Mouse (Mus musculus) ES-E14 (cell line): ENCODE results near the gene Zg16. TPM values are rescaled to one million over a fixed set of nuclear protein-coding genes. Genes with fewer than 3 reads are reported as not detected.

Experiments used
- DNase-seq: peaks from one replicate; pipeline ENCODE4 v3.0.0-alpha.2; 2013; ENCODE audit warnings: low read depth, low spot score
- H3K27ac ChIP-seq: 2 replicates; pipeline ENCODE4 v1.5.1; 2012; ENCODE audit warnings: low read depth, mild to moderate bottlenecking, low read length, moderate library complexity, mixed read lengths; ENCODE audit not compliant: poor library complexity, insufficient read depth, severe bottlenecking
- H3K36me3 ChIP-seq: 2 replicates; pipeline ENCODE4 v1.6.1; 2012; ENCODE audit warnings: mild to moderate bottlenecking, low read length, moderate library complexity, mixed read lengths; ENCODE audit not compliant: control insufficient read depth, poor library complexity, insufficient read depth, severe bottlenecking
- H3K4me1 ChIP-seq, 2 experiments: fragments of 150-350 bp in 1 of 2; sonication (generic) in 1 of 2; 2 replicates each; pipeline ENCODE4 v1.6.1; 2012; ENCODE audit warnings: low read length in 2 of 2, mild to moderate bottlenecking in 1 of 2, mixed read lengths in 1 of 2; ENCODE audit not compliant: control insufficient read depth in 2 of 2, insufficient read depth in 2 of 2, poor library complexity in 1 of 2
- H3K4me3 ChIP-seq, 2 experiments: fragments of 150-350 bp in 1 of 2; sonication (generic) in 1 of 2; 2 replicates each; pipeline ENCODE4 v1.5.1; 2012; ENCODE audit warnings: low read length in 2 of 2, low read depth in 1 of 2, mild to moderate bottlenecking in 1 of 2, mixed read lengths in 1 of 2; ENCODE audit not compliant: insufficient read depth in 1 of 2, poor library complexity in 1 of 2, severe bottlenecking in 1 of 2
- H3K9ac ChIP-seq: 2 replicates; pipeline ENCODE4 v1.6.1; 2012; ENCODE audit warnings: low read depth, mild to moderate bottlenecking, low read length, mixed read lengths; ENCODE audit not compliant: poor library complexity, insufficient read depth, severe bottlenecking
- H3K9me3 ChIP-seq: fragments of 150-350 bp; sonication (generic); 2 replicates; pipeline ENCODE4 v1.6.1; 2012; ENCODE audit warnings: low read depth, mild to moderate bottlenecking, low read length; ENCODE audit not compliant: control insufficient read depth, insufficient read depth
- CHD2 ChIP-seq: IDR thresholded peaks from 2 replicates; pipeline ENCODE4 v1.6.1; 2014; ENCODE audit warnings: mild to moderate bottlenecking, low read depth, low read length, inconsistent platforms
- HCFC1 ChIP-seq: IDR thresholded peaks from 2 replicates; pipeline ENCODE4 v1.6.1; 2012; ENCODE audit warnings: low read length, inconsistent platforms, borderline replicate concordance; ENCODE audit not compliant: insufficient read depth
- MAFK ChIP-seq: IDR thresholded peaks from 2 replicates; pipeline ENCODE4 v1.6.1; 2014; ENCODE audit warnings: mild to moderate bottlenecking, low read depth, low read length, inconsistent platforms; ENCODE audit not compliant: insufficient read depth
- ZC3H11A ChIP-seq: IDR thresholded peaks from 2 replicates; pipeline ENCODE4 v1.6.1; 2012; ENCODE audit warnings: low read depth, mild to moderate bottlenecking, inconsistent platforms, low read length, borderline replicate concordance
- ZNF384 ChIP-seq: IDR thresholded peaks from 2 replicates; pipeline ENCODE4 v1.6.1; 2012; ENCODE audit warnings: low read depth, low read length, inconsistent platforms
- in situ Hi-C, 2 experiments: fragments of 600-800 bp; cut with MboI; formaldehyde crosslinking; loops; one replicate each; pipeline ENCODE4 v1.15.1; 2025; ENCODE audit warnings: low sequenced_read_pairs in 2 of 2, inconsistent platforms in 1 of 2; ENCODE audit not compliant: unreplicated experiment in 2 of 2
- total RNA-seq: library from RNA; depleted of rRNA; stranded (reverse); fragments of 300-350 nt; gene quantifications from 2 replicates; pipeline ENCODE4 v1.2.3, GENCODE M21; 2012

Gene Zg16
- total RNA-seq, 1 experiment = not detected

DNA sequence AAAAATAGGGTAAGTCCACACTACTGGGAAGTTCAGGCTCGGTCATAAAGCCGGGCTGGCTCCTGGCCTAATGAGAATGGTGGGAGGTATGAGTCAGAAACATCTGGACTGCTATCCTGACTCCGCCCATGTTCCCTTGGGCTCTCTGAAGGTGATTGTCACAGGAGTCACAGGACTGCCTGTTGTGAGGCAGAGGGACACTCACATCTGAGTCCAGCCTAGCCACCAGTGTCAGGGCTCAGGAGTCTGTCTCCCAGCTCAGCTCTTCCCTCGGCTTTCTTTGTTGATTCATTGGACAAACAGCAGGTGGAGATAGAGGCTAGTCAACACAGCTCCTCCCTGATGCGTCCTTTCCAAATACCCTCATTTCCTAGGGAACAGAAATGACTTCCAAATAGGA, 30.8 kb upstream of the Zg16 start:
- in situ Hi-C loops = no loop called here
- TF ChIP-seq ZC3H11A (no peak), MAFK (no peak), ZNF384 (no peak), CHD2 (no peak)
- DNase-seq = no peak

DNA sequence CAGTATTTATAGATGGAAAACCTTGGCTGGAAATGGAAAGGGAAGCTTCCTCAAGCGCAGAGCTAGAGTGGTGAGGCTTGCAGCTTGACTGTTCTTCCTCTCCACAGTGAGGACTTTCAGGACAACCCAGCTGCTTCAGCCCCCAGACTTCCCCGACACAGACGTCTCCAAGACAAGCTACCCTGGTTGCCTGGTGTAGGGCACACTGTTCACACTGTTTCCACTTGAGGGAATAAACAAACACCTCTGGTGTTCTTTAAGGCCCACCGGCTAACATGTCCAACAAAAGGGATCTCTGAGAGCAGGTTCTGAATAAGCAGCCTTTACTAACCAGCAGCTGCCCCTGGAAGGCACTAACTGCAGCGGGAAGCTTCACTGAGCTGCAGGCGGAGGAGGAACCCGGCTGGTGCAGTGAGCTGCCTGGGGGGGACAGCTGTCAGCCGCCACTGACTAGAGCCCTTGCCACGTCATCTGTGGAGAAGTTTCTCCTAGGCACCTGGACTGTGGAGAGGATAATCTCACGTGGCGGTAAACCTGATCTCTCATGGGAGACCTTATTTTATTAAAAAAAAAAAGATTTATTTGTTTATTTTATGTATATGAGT, 29.3 kb upstream of the Zg16 start:
- Histone ChIP-seq H3K4me3 (no peak overlapping the region), H3K9ac (no peak overlapping the region), H3K9me3 (no peaks in the 10 kb centered on the region), H3K36me3 (no peaks in the 10 kb centered on the region), H3K27ac (no peak overlapping the region), H3K4me1 (peaks cover 11 to 40% of the 10 kb centered on the region in 2 experiments)
- in situ Hi-C loops = no loop called here
- no peak for DNase-seq
- no peak for TF ChIP-seq ZNF384
- TF ChIP-seq CHD2 = no peak
- TF ChIP-seq ZC3H11A = no peak
- TF ChIP-seq MAFK = no peak
- no peak for TF ChIP-seq HCFC1

More for the DNA sequence above, 30.8 kb upstream of the Zg16 start:
- Histone ChIP-seq H3K36me3 (no peaks in the 10 kb centered on the region), H3K27ac (no peak overlapping the region), H3K9me3 (no peaks in the 10 kb centered on the region), H3K4me3 (no peak overlapping the region), H3K4me1 (peaks cover 11 to 33% of the 10 kb centered on the region in 2 experiments), H3K9ac (peak overlapping the region; percentile 35; the same call in 1 of the 2 replicates)

DNA sequence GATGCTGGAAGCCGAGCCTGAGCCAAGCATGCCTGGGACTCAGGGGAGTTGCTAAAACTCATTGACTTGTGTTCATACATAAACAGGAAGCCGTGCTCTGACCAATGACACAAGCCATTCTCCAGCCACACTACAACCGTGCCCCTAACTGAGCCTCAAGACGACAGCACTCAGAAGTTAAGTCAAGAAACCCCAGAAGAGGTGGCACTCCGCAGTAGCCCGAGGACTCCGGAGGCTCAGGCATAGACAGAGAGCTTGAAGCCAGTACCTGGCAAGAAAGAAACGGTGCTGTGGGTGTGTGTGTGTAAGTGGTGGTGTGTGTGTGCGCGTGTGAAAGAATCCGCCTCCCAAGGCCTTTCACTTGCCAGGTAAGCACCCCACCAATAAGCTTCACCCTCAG, 27.8 kb upstream of the Zg16 start:
- Histone ChIP-seq H3K9ac (no peak overlapping the region), H3K4me3 (no peak overlapping the region), H3K9me3 (no peaks in the 10 kb centered on the region), H3K27ac (no peak overlapping the region), H3K4me1 (peaks cover 11 to 39% of the 10 kb centered on the region in 2 experiments), H3K36me3 (no peaks in the 10 kb centered on the region)
- in situ Hi-C loops = no loop called here
- no peak for DNase-seq
- TF ChIP-seq MAFK = no peak
- no peak for TF ChIP-seq ZC3H11A
- no peak for TF ChIP-seq ZNF384
- TF ChIP-seq CHD2 = no peak
- no peak for TF ChIP-seq HCFC1

DNA sequence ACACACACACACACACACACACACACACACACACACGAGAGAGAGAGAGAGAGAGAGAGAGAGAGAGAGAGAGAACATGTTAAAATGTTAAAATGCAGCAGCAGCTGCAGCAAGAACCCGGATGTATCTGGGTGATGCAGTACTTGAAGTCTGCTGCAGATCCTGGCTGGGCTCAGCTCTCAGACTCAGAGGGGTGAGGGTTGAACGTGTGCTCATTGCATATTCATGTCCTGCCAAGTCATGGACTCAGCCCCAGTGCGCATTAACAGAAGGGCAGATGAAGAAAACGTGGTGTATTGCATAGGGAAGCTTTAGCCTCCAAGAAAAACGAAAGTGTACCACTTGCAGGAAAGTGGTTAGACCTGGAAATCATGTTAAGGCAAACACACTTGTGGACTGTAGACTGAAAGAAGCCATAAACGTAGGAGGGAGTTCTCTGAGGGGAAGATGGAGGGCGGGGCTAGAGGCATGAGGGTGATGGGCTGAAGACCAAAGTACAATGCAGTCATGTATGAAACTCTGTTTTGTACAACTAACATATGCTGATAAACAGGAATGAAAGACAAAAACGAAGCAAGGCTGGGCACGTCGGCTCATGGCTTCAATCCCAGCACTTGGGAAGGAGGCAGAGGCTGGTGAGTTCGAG, 26.6 kb upstream of the Zg16 start:
- Histone ChIP-seq H3K9me3 (no peaks in the 10 kb centered on the region), H3K36me3 (no peaks in the 10 kb centered on the region), H3K4me3 (no peak overlapping the region), H3K4me1 (peaks cover 9 to 33% of the 10 kb centered on the region in 2 experiments), H3K9ac (0 out of 2 replicates have a peak overlapping the region, but pooled peaks have one; percentile 7), H3K27ac (no peak overlapping the region)
- TF ChIP-seq HCFC1 (no peak), CHD2 (no peak), ZNF384 (no peak)
- no peak for DNase-seq
- in situ Hi-C loops = no loop called here
